Mouse (Mus musculus): ENCODE results near the gene Il18r1. TPM values are rescaled to one million over a fixed set of nuclear protein-coding genes. Genes with fewer than 3 reads are reported as not detected.

Gene Il18r1
- polyA plus RNA-seq, 1 experiment: not detected

DNA sequence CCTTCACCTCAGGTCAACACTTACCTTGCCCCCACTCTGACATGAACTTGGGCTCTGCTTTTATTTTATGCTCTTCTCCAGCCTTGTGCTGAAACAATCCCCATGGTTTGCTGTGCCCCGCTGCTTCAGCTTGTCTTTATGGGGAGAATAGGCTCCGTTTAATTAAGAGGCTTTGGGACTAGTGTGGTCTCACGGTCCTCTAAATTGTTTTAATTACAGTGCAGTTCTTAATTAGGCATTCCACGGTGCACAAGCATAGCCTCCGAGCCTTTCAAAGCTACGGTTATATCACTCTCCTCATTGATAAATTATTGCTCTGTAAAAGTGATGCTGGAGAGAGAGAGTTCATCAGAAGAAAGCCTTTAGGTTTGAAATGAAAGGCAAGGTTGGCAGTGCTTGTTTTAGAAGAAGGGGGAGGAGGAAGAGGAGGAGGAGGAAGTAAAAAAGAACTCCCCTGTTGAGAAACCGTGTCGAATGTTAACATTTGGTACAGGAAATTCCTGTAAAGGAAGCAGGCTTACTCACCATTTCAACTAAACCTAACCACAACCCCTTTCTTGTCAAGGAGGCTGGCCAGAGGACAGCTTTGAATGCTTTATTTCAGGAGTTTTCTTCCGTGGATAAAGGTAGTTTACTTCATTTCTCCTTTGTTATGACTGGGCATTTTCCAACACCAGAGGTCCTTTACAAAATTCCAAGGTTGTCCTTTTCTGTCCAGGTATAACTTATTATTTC lies 49.7 kb downstream of the Il18r1 start, which contains the start of gene Il18rap:
TSS of gene Il18rap (plus strand) at position 512 of the 735 bp plus-strand sequence.
- no peaks in the 10 kb centered on the region for H3K4me1 ChIP-seq (ENCODE audit: control insufficient read depth)
- no peak within 1 kb of the TSS for H3K4me3 ChIP-seq (replicated peaks)
- H3K27me3 ChIP-seq (ENCODE audit: control insufficient read depth): no peaks in the 10 kb centered on the region
- TF ChIP-seq TAL1 (IDR thresholded peaks at IDR 0.05; ENCODE audit: low read length): no peak
- TF ChIP-seq GATA1 (IDR thresholded peaks at IDR 0.05; ENCODE audit: low read length): no peak
- no peaks in the 10 kb centered on the region for H3K9me3 ChIP-seq (ENCODE audit: control insufficient read depth, low read length)
- no peaks in the 10 kb centered on the region for H3K36me3 ChIP-seq (ENCODE audit: control insufficient read depth)

DNA sequence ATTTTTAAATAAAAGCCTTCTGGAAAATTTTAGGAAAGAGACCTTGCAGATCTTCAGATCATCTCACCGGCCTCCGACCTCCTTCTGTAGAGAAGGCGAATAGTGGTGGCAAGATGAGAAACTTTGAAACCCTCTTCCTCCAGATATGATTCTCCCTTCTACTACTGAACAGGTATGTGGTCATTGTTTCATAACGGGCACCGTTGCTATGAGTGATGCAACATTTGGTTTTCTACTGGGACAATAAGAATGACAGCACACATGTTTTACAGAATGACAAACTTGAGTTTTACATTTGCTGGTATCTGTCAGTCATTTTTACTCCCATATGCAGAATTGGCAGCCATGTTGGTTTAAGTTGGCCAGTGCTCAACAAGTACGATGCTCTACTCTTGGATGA lies 51.0 kb downstream of the Il18r1 start:
- H3K9me3 ChIP-seq (ENCODE audit: control insufficient read depth, low read length): no peaks in the 10 kb centered on the region
- H3K27me3 ChIP-seq (ENCODE audit: control insufficient read depth): no peaks in the 10 kb centered on the region
- TF ChIP-seq GATA1 (IDR thresholded peaks at IDR 0.05; ENCODE audit: low read length): no peak
- TF ChIP-seq TAL1 (IDR thresholded peaks at IDR 0.05; ENCODE audit: low read length): no peak
- no peaks in the 10 kb centered on the region for H3K4me1 ChIP-seq (ENCODE audit: control insufficient read depth)
- H3K36me3 ChIP-seq (ENCODE audit: control insufficient read depth): no peaks in the 10 kb centered on the region
- H3K4me3 ChIP-seq (replicated peaks): no peak overlapping the region

DNA sequence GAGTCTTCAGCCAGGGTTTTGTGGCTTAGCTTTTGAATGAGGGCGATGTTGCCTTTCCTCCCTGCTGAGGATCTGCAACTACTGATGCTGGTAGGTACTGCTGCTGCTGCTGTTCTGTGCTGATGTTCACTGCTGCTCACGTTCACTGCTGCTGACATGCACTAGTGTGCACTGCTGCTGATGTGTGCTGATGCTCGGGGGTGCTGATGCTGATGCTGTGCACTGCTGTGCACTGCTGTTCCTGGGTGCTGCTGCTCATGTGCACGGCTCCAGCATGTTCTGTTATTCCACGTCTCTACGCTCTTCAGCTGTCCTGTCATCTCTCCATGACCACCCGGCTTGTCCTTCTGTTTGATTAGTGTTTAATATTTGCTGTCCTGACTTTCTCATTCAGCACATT lies 57.6 kb downstream of the Il18r1 start:
- Histone ChIP-seq H3K4me3 (replicated peaks) (no peak overlapping the region), H3K4me1 (ENCODE audit: control insufficient read depth) (no peaks in the 10 kb centered on the region), H3K9me3 (ENCODE audit: control insufficient read depth, low read length) (no peaks in the 10 kb centered on the region), H3K27me3 (ENCODE audit: control insufficient read depth) (no peaks in the 10 kb centered on the region), H3K36me3 (ENCODE audit: control insufficient read depth) (no peaks in the 10 kb centered on the region)
- TF ChIP-seq TAL1 (IDR thresholded peaks at IDR 0.05; ENCODE audit: low read length) (no peak), GATA1 (IDR thresholded peaks at IDR 0.05; ENCODE audit: low read length) (no peak)

DNA sequence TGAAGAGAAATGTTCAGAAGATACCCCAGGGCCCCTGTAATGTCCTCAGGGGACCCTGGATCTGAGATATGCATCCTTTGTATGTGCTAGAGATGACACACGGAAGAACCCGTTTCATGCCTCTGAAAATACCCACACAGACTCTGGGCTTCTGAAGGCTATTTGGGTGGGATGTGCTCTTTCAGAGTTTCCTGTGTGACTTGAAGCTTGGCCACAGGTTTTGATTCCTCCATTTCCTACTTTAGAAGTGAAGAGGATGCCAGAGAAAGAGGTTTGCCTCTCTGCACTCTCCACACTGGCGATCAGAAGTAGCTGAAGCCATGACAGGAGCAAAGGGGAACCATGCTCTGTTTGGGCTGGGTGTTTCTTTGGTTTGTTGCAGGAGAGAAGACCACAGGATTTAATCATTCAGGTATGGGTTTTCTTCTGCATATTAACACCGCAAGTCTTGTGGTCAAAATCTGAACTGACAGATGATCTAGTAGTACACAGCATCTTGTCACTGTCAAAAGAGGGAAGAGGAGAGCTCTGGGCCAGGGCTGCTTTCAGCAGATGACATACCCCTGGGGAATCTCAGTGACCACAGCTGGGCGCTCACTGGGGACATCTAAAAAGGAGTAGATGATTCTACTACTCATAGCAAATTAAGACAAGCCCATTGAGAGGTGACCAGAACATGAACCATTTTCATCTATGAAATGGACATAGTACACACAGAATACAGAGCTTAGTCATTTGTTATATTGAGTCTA lies 58.8 kb downstream of the Il18r1 start:
- TF ChIP-seq GATA1 (IDR thresholded peaks at IDR 0.05; ENCODE audit: low read length) (no peak), TAL1 (IDR thresholded peaks at IDR 0.05; ENCODE audit: low read length) (no peak)
- Histone ChIP-seq H3K36me3 (ENCODE audit: control insufficient read depth) (no peaks in the 10 kb centered on the region), H3K27me3 (ENCODE audit: control insufficient read depth) (no peaks in the 10 kb centered on the region), H3K4me3 (replicated peaks) (no peak overlapping the region), H3K9me3 (ENCODE audit: control insufficient read depth, low read length) (no peaks in the 10 kb centered on the region), H3K4me1 (ENCODE audit: control insufficient read depth) (no peaks in the 10 kb centered on the region)

DNA sequence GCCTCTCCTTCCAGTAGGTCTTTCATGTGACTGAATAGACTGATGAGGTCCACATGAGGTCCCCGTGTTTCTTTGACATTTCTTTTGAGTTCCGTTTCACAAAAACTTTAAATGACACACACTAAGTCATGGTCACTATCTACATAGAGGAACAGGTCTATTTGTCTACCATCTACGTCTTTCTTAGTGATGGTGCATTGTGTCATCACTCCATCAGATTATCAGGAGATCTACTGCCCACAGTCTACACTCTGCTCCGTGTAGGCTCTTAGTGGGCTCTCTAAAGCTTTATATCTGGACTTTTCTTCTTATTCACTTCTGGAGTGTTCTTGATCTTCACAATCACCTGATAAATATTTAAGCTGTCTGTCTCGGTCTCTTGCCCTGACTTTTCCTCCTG lies 63.9 kb downstream of the Il18r1 start:
- Histone ChIP-seq H3K9me3 (ENCODE audit: control insufficient read depth, low read length) (no peaks in the 10 kb centered on the region), H3K4me3 (replicated peaks) (no peak overlapping the region), H3K36me3 (ENCODE audit: control insufficient read depth) (no peaks in the 10 kb centered on the region), H3K4me1 (ENCODE audit: control insufficient read depth) (no peaks in the 10 kb centered on the region), H3K27me3 (ENCODE audit: control insufficient read depth) (no peaks in the 10 kb centered on the region)
- TF ChIP-seq GATA1 (IDR thresholded peaks at IDR 0.05; ENCODE audit: low read length) (no peak), TAL1 (IDR thresholded peaks at IDR 0.05; ENCODE audit: low read length) (no peak)

DNA sequence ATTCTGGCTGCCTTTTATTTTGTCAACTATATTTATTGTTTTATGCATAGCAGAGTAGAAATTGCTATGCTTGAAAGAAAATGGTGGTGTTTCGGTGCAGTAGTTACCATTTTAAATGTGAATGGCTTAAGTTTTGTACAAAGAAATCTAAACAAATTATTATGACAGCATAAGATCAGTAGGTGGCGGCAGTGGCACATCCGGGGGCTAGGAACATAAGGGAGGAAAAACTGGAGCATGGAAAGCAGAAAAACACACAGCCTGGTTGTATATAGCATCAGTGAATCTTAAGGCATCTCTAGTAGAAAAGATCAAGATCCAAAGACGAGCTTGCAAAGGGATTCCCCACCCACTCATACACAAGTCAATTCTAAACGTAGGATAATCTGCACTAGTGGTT lies 72.2 kb downstream of the Il18r1 start:
- no peaks in the 10 kb centered on the region for H3K36me3 ChIP-seq (ENCODE audit: control insufficient read depth)
- no peaks in the 10 kb centered on the region for H3K4me1 ChIP-seq (ENCODE audit: control insufficient read depth)
- no peak for TF ChIP-seq TAL1 (IDR thresholded peaks at IDR 0.05; ENCODE audit: low read length)
- no peak for TF ChIP-seq GATA1 (IDR thresholded peaks at IDR 0.05; ENCODE audit: low read length)
- H3K27me3 ChIP-seq (ENCODE audit: control insufficient read depth): no peaks in the 10 kb centered on the region
- H3K9me3 ChIP-seq (ENCODE audit: control insufficient read depth, low read length): no peaks in the 10 kb centered on the region
- no peak overlapping the region for H3K4me3 ChIP-seq (replicated peaks)

DNA sequence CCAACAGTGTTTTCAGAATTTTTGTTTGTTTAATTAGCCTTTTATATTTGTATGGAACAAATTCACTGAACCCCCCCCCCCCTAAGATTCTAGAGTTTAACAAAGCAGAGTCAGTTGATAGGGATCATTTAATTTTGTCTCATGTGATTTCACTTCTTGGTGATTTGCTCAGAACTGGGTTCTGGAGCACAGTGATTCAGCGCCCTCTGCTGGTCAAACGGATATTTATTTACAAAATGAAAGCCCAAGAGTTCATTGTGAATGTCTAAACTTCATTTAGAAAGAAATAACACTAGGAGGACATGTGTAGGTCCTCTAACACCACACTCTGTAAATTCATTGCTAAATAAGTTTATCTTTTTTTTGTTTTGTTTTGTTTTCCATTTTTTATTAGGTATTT lies 79.3 kb downstream of the Il18r1 start:
- H3K9me3 ChIP-seq (ENCODE audit: control insufficient read depth, low read length): no peaks in the 10 kb centered on the region
- no peaks in the 10 kb centered on the region for H3K4me1 ChIP-seq (ENCODE audit: control insufficient read depth)
- no peak overlapping the region for H3K4me3 ChIP-seq (replicated peaks)
- H3K27me3 ChIP-seq (ENCODE audit: control insufficient read depth): no peaks in the 10 kb centered on the region
- H3K36me3 ChIP-seq (ENCODE audit: control insufficient read depth): no peaks in the 10 kb centered on the region
- TF ChIP-seq TAL1 (IDR thresholded peaks at IDR 0.05; ENCODE audit: low read length) (no peak), GATA1 (IDR thresholded peaks at IDR 0.05; ENCODE audit: low read length) (no peak)

DNA sequence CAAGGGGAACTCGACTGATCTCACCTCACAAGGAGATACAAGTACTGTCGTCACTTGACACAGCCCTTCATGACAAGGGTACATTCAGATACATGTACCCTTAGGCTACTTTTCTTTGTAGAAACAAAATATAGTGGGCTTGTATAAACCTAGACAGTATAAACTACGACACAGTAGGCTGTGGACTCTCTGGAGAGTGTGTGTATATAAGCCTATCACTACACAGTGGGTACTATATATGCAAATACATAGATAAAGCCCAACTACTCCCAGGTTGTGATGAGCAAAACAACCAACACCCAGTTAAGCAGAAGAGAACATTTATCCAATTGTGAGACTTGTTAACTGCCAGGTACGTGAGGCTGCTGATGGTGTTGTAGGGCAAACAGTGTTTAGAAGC lies 81.3 kb downstream of the Il18r1 start:
- no peaks in the 10 kb centered on the region for H3K4me1 ChIP-seq (ENCODE audit: control insufficient read depth)
- H3K9me3 ChIP-seq (ENCODE audit: control insufficient read depth, low read length): no peaks in the 10 kb centered on the region
- H3K4me3 ChIP-seq (replicated peaks): no peak overlapping the region
- no peak for TF ChIP-seq TAL1 (IDR thresholded peaks at IDR 0.05; ENCODE audit: low read length)
- TF ChIP-seq GATA1 (IDR thresholded peaks at IDR 0.05; ENCODE audit: low read length): no peak
- H3K27me3 ChIP-seq (ENCODE audit: control insufficient read depth): no peaks in the 10 kb centered on the region
- no peaks in the 10 kb centered on the region for H3K36me3 ChIP-seq (ENCODE audit: control insufficient read depth)

DNA sequence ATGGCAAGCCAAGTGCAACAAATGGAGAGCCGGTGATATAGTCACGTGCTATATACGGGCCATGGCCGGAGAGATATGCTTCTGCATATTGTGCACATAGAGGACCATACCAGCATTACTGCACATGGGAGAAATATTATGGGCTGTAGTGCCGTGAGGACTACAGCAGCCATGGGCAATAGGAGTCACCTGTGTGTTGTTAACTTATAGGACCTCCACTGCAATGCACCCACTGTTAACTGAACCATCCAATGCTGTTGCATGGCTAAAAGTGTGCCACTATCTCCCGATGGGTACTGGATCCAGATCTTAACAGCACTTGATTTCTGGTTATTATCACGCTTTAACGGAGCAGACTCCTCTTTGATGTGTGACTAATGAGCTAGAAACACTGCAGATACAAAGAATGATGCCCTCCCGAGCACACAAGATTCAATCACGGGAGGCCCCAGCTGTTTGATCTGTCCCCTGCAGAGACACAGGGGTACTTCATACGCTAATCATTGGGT lies 81.8 kb downstream of the Il18r1 start:
- Histone ChIP-seq H3K9me3 (ENCODE audit: control insufficient read depth, low read length) (no peaks in the 10 kb centered on the region), H3K36me3 (ENCODE audit: control insufficient read depth) (no peaks in the 10 kb centered on the region), H3K27me3 (ENCODE audit: control insufficient read depth) (no peaks in the 10 kb centered on the region), H3K4me1 (ENCODE audit: control insufficient read depth) (no peaks in the 10 kb centered on the region), H3K4me3 (replicated peaks) (no peak overlapping the region)
- TF ChIP-seq GATA1 (IDR thresholded peaks at IDR 0.05; ENCODE audit: low read length): no peak
- TF ChIP-seq TAL1 (IDR thresholded peaks at IDR 0.05; ENCODE audit: low read length): no peak

Data from erythroblast, embryonic 14.5 days (primary cell).